Mouse (Mus musculus): ENCODE data around the gene Antxr2. TPM values are rescaled to one million over a fixed set of nuclear protein-coding genes. Genes with fewer than 3 reads are reported as not detected.

Antxr2 gene
- total RNA-seq (2015; ENCODE audit: low replicate concordance) (3.1 and 7.3 TPM in 2 replicates), total RNA-seq (2017; ENCODE audit: low replicate concordance) (4.8 and 4.9 TPM in 2 replicates)

DNA sequence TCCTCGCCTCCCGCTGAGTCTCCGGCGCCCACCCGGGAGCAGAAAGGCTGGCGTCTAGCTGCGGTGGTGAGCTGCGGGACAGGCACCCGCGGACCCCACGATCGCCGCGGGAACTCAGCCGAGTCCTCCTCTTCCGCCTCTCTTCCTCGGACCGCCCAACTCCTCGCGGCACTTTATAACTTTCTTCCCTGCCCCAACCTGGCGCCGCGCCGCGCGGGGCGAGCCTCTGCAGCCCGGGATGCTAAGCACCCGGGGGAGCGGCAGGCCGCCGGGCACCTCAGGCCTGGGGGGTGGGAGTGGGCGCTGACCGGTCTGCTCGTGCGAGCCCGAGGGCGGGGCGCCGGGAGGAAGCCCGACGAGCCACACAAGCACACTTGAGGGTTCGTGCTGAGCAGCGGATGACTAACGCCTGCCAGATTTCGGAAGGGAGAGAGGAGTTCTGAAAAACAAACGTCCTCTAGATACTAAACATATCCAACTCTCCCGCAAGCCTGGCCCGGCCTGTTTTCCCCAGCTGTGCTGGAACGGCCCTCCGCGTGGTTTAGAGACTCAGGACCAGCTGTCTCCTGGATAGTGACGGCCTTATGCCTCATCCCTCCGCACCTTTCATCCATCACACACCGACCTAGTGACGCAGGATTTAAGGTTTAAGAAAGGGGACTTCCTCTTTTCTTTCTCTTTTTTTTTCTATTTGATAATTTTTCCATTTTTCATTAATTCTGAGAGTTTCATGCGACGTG, at the start of gene Antxr2:
Gene Antxr2, minus strand, starts transcription at position 142 of the 740 bp plus-strand sequence.
- no peak for ATAC-seq (replicated peaks; ENCODE audit: low FRiP score, poor library complexity, severe bottlenecking)

DNA sequence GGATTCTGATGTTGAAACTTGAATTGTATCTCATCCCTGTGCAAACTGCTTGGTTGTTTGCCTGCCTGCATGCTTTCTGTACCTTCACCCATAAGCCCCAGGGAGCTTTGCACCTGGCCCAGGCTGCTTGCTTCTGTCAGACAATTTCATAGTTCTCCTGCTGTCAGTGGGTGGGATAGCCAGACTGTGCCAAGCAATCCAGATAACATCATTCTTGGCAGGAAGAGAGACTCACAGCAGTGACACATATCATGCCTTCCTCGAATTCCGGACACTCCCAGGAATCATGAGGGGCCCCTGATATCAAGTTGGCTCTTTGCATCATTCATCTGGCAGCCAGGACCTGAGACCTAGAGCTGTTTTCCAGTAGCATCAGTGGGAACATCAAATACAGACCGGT, 45.8 kb upstream of the Antxr2 start:
- ATAC-seq (replicated peaks; ENCODE audit: low FRiP score, poor library complexity, severe bottlenecking): no peak

DNA sequence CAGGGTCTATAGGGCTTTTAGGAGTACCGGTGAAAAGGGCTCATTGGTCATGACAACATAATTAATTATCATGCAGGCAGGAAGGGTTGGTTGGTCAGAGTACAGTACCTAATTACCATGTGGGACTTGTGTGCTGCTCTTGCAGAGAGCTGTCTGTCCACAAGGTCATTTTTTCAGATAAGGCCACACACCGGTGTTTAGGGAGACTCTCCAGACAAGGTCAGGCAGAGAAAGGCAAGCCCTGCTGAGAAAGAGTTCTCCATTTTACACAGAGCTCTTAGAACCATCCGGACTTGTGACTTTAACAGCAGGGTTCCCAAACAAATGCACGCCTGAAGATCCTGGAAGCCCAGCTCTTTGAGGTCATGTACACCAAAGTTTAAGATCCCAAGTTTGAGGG, 38.3 kb upstream of the Antxr2 start:
- no peak for ATAC-seq (replicated peaks; ENCODE audit: low FRiP score, poor library complexity, severe bottlenecking)

DNA sequence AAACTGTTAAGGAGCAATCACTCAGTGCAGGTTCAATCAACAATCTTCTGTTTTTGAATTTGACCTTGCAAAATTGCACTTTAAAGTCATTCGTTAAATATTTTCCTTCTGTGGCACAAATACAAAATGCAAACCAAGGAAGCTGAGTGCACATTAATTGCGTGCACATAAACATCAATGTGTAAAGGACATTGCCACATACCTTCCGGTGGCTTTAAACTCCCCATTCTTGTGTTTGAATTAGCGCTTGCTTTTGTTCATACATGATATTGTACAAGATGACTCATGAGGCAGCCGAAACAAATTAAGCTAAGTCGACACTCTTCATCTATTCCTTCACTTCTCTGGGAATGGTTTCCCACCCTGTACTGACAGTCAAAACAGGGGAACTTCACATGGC, 24.4 kb upstream of the Antxr2 start:
- ATAC-seq (replicated peaks; ENCODE audit: low FRiP score, poor library complexity, severe bottlenecking): no peak

DNA sequence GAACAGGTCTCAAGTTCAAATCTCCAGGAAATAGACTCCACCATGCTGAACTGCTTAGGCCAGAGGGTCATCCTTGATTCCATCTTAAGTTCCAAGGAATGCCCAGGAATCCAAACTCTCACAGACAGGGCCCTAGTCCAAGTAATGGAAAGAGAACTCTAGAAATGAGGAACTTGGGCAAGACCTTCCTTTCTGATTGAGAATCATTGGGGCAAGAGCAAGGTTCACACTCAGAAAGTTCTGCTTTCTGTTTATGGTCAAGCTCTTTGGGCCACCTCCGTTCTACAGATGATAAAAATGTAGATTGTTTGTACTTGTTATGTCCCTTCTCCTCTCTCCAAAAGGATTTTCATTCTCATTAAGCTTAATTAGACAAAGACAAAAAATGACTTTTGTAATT, 24.0 kb upstream of the Antxr2 start:
- no peak for ATAC-seq (replicated peaks; ENCODE audit: low FRiP score, poor library complexity, severe bottlenecking)

DNA sequence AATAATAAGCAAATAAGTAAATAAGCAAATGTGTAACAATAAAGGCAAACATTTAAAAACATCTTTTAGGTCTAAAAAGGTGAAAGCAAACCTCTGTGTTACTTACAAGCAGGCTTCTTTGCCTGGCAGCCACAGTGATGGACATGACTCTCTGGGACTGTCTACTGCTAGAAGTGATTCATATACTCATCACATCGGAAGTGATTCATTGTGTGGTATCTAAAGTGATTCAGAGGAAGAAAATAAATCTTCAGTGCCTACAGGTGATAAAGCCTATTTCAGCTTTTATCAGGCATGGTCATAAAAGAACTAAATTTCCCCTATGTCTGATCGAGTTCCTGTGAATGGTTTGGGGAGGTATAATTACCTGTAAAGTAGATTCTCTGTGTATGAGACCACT, 4.1 kb upstream of the Antxr2 start:
- ATAC-seq (replicated peaks; ENCODE audit: low FRiP score, poor library complexity, severe bottlenecking): no peak

DNA sequence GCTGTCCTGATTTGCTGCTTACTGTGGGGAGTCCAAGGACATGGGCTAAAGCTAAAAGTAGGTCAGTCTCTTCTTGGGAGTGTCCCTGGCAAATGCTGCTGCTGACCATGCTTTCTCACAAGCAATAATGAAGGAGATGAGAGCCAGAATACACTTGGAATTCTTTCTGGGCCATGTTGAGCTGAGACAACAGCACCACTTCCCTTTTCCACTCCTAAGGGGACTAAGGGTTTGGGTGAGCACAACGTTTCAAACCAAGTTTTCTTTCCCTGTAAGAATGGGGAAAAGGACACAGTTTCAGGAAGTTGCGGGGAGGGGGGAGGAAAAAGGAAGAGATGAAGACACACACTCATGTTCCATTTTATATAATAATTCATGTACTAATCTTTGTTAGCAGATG, 3.4 kb upstream of the Antxr2 start:
- no peak for ATAC-seq (replicated peaks; ENCODE audit: low FRiP score, poor library complexity, severe bottlenecking)

DNA sequence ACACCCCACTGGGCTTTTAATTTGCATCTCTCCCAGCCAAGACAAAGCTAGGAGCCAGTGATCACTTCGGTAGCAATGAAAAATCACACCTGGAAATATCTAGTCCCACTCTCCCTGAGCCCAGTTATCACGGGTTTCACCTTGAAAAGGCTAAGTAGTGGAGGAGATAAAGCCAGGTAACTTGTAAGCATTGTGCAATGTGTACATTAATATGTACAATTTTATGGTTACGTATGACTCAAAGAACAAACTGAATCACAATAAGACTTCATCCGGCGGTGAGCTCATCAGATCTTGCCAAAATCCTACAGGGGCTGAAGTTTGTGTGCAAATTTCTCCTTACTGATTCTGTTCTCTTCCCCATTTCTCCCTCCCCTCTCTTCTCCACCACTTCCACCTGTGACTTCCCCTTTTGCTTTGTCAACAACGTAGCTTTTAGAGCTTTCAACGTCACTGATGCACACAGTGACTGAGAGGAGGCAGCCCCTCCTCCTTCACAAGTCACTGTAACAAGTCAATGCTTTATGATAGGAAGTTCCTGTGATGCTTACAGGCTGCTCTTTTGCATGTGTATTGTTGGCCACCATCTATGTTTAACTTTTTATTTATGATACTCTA, 2.1 kb upstream of the Antxr2 start:
- no peak for ATAC-seq (replicated peaks; ENCODE audit: low FRiP score, poor library complexity, severe bottlenecking)

DNA sequence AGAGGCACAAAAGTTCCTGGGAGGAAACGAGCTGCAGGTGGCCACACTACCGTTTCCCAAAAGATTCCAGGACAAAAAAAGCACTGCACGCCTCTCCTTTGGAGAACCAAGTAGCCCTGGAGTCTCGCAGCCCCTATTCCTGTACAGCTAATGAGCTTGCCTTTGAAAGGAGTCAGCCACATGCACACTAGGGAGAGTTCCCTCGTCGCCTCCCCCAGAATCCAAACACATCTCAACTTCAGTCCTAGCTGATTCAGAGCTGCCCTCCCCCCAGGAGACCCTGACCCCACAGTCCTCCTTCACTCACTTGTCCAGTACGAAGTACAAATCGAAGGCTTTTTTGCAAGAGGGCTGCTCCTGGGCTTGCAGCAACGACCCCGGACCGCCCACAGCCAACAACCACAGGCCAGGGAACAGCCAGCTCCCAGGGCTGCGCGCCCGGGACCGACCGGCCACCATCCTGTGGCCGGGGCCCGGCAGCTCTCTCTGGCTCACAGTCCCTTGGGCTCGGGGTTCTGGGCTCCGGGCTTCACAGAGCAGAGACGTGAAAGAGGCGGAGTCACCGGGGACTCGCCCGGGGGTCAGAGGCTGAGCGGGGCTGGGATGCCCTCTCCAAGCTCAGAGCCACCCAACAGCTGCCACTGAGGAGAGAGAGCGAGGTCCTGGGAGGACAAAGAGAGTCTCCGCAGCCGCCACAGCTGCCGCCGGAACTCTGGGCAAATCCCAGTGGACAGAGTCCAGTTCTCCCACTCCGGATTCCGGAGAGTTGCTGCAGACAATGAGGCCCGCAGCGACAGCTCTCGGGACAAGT, 547 bp downstream of the Antxr2 start:
- no peak for ATAC-seq (replicated peaks; ENCODE audit: low FRiP score, poor library complexity, severe bottlenecking)

DNA sequence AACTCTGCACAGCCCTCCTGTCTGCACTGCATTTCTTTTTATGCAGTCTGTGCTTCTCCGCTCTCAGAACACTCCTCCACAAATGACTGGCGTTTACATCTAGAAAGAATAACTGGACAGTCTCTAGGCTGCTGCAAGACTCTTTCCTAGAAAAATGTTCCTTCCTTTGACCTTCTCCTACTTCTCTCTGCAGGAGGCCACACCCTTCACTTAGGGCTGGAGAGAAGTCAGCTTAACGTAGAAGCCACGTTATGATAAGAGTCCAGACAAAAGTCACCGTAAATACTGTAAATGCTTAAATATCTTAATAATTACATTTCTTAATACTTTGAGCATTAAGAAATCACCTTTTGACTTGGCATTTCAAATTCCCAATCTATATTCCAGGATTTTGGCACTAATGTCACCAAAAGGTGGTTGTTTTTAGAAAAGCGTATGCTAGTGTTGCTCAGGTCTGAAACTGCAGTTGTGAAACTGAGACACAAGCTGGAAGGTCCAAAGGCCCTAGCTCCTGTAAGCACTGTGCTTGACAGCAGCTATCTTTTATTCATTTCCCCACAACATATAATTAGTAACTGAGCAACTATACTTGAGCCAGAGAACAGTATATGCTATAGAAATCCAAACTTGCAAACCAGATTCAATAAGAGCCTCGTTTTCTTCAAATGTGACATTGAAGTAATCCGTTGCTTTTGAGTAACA, 3.0 kb downstream of the Antxr2 start:
- no peak for ATAC-seq (replicated peaks; ENCODE audit: low FRiP score, poor library complexity, severe bottlenecking)

DNA sequence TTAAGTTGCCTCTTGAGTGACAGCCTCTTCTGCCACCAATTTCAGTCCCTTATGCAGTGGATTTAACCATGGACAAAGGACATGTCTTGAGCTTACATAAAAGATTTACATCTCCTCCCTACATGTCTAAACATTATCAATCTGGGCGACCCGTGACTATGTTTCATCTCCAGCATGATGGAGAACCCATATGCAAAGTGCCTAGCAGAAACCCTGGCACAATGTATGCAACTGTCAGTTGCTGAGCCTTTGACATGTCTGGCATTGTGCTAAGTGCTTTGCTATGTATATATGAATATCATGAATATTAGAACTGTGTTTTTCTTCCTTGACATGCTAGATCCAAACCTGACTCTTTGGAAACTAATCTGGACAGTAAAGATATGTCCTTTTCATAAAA, 4.9 kb downstream of the Antxr2 start:
- no peak for ATAC-seq (replicated peaks; ENCODE audit: low FRiP score, poor library complexity, severe bottlenecking)

DNA sequence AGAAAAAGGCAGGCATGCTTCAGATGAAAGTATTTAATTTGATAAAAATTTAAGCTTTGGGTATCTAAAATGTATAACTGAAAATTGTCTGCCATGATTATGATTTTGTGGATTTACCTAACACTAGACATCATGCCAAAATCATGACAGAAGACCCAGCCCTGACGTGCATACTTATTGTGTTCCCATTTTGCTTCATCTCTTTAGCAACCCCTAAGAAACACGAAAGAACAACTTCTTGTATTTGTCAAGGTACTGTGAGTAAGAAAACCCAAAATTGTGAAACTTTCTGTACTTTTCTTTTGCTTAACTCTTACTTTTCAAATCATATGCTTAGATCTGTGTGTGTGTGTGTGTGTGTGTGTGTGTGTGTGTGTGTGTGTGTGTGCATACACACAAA, 6.3 kb downstream of the Antxr2 start:
- ATAC-seq (replicated peaks; ENCODE audit: low FRiP score, poor library complexity, severe bottlenecking): no peak

DNA sequence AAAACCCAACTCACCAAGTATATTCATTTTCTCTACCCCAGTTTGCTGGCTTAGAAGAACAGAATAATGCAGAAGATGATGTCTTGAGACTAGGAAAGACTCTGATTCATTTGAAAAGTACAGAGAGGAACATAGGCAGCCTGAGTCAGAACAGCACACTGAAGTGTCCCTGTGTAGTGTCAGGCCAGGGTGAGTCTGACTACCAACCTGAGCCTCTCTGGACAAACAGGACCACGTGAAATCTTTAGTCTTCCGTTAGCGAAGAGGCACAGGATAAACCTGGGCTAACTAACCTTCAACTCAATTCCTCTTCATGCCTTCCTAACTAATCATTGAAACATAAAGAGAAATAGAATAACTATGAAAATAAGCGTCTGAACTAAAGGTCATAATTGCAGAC, 9.3 kb downstream of the Antxr2 start:
- no peak for ATAC-seq (replicated peaks; ENCODE audit: low FRiP score, poor library complexity, severe bottlenecking)

DNA sequence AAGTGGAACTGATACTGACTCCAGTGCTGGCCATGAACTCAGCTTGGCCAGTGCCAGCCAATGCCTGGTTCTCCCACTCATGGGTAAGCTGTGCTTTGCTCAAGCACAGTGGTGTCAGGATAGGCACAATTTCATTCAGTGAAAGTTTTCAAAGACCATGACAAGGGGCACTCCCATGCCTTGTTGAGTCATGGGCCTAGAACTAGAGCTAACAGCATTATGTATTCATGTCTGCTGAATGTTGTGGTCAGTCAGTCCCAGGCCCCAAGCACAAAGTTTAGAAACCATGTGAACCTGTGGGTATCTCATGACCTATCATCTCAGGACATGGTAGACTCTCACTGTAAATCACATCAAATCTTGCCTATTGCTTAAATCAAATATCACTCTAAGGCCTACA, 10.2 kb downstream of the Antxr2 start:
- no peak for ATAC-seq (replicated peaks; ENCODE audit: low FRiP score, poor library complexity, severe bottlenecking)

DNA sequence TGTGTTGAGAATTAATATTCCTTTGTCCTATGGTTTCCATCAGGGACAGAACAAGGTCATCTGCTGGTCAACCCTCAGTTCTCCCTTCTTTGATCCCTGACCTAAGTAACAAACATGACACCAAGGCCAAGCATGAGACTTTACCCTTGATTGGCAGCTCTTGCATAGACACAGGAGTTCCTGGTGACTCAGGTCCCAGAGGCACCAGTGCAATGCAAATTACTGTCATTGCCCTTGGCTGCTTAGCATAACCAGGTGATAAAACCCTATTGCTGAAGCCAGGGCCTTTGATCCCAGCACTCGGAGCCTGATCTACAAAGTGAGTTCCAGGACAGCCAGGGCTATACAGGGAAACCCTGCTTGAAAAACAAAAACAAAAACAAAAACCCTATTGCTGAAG, 11.4 kb downstream of the Antxr2 start:
- no peak for ATAC-seq (replicated peaks; ENCODE audit: low FRiP score, poor library complexity, severe bottlenecking)

DNA sequence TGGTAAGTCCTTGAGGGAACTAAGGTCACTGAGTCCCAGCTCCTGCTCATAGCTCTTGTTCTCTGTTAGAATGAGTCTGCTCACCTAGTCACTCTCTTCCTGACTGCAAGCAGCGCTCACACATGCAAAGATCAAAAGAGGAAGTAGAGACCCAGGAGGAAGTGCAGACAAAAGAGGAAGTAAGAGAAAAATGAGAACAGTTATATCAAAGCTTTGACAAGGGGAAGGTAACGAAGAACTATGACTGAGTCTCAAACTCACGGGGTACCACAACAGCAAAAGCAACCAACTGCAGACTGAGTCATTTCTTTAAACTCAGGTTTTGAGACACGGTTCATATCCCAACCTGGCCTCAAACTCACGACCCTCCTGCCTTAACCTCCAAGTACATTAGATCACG, 12.7 kb downstream of the Antxr2 start:
- ATAC-seq (replicated peaks; ENCODE audit: low FRiP score, poor library complexity, severe bottlenecking): no peak

DNA sequence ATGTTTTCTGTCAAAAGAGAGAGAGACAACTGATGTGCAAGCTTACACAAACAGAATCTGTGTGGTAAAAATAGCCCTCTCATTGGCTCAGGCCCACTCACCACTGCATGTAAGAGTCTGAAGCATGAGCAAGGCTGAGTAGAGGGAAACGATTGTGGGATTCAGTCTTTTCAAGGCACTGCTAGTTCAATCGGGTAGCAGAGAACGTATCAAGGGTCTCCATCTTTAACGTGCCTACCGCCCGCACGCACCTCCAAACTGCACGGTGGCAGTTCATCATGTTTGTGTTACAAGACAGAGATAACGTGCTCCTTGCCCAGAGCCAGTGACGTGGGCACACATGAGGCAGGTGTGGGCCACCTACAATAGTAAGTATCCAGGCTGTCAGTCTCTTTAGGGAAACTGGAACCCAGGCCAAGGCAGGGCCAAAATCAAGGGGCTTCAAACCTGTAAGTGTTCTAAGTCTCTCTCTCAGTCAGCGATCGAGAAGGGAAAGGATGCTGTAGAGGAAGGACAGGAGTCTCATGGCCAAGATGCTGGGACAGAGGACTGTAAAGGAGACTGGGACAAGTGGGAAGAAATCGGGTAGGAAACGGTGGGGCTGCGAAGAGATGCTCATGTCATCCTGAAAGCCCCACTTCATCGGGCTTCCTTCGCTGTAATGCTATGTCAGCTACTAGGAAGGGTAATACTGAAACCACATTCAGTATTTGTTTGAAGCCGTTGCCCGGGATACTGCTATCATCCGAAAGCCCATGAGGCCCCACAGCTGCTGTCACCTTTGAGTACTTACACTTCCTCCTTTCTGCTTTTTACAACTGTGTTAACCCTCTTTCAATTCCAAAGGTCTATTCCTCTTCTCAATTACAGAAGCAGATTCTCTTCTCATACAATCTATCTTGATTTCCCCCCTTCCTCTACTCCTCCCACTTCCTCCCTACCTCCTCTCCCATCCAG, 14.3 kb downstream of the Antxr2 start:
- no peak for ATAC-seq (replicated peaks; ENCODE audit: low FRiP score, poor library complexity, severe bottlenecking)

DNA sequence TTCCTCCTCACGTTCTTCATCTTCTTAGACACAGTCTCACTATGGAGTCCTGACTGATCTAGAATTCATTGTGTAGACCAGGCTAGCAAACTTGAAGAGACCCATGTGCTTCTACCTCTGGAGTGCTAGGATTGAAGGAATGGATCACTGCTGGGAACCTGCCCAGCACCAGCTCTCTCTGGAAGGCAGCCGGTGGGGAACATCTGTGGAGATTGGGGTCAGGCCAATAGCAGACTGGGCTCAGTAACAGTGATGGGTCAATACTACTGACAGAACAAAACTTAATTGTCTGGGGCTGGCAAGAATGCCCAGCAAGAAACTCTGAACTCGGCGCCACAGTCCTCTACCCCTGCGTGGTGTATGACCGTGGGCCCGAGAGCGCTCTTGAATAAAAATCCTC, 25.1 kb downstream of the Antxr2 start:
- ATAC-seq (replicated peaks; ENCODE audit: low FRiP score, poor library complexity, severe bottlenecking): no peak

DNA sequence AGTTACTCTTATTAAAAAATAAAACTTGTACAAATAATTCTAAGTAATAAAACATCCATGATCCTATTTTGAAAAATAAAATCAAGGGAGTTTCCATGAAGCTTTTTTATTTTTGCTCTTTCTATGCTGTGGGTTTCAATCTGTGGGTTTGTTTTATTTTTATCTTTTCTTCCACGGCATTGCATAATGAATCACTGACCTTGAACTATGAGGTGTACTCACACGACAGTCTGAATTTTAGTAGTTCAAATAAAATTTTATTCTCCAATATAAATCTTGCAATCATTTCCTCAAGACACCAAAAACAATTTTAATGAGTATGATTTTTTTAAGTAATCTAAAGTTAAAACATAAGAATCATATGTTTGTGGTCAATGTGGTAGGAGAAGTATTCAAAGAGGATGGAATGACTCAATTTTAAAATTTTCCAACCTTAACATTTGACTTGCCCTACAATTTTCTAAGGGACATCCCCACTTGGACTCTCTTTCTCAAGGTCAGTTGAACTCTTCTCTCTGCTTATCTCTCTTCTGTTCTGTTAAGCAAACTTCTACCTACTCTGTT, 31.5 kb downstream of the Antxr2 start:
- ATAC-seq (replicated peaks; ENCODE audit: low FRiP score, poor library complexity, severe bottlenecking): no peak

Measured in erythroblast, adult 5-6 weeks (primary cell).